ENCODE assay signal across 8 mouse cellular contexts in the genomic region with DNA sequence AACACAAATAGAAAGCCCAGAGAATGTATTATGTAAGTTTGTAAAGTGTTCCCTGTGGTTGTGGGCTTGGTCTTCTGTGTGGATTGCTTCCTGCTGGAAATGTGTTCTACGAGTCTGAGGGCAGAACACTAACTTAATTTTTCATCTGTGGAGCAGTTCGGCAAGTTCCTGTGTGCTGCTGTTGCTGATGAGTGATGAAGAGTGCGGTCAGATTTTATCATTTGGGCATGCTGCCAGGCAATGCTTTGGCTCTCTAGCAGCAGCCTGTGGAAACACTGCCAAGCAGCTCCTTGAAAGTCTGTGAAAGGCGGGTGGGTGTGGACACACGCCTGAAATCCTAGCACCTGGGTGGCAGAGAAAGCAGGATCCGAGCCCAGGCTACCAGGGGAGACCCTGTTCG. TPM values are rescaled to one million over a fixed set of nuclear protein-coding genes. Genes with fewer than 3 reads are reported as not detected.
A peak's percentile ranks its signal among the peaks of the same experiment; 100 is the strongest.
DNase-seq lines count a peak whose midpoint lies in the region; ATAC-seq and TF ChIP-seq lines count a peak whose summit lies in the region.

No protein-coding gene starts in this region.

- no peak overlapping the region for H3K9ac ChIP-seq in intestine, embryonic 15.5 days
- no peak overlapping the region for H3K9ac ChIP-seq in intestine, embryonic 16.5 days (ENCODE audit: low read depth, low read length)
- H3K9ac ChIP-seq in heart, embryonic 14.5 days (ENCODE audit: low read length) = no peak overlapping the region

- 33% methylated on average over 7 of the region's 7 CpGs for WGBS in intestine, embryonic 15.5 days
- 44% methylated on average over 7 of the region's 7 CpGs for WGBS in intestine, embryonic 16.5 days
- WGBS in heart, embryonic 14.5 days = 10% methylated on average over 7 of the region's 7 CpGs
- WGBS in thymus, adult 2 months = 2% methylated on average over 7 of the region's 7 CpGs

- no peaks in the 10 kb centered on the region for H3K36me3 ChIP-seq in intestine, embryonic 15.5 days
- no peaks in the 10 kb centered on the region for H3K36me3 ChIP-seq in intestine, embryonic 16.5 days (ENCODE audit: control insufficient read depth, insufficient read depth, low read length)
- H3K36me3 ChIP-seq in heart, embryonic 14.5 days (ENCODE audit: control insufficient read depth, insufficient read depth, low read length) = no peaks in the 10 kb centered on the region
- no peaks in the 10 kb centered on the region for H3K36me3 ChIP-seq in thymus, adult 2 months (ENCODE audit: control insufficient read depth, insufficient read depth, low read length)

- no peak overlapping the region for H3K27ac ChIP-seq in intestine, embryonic 15.5 days
- H3K27ac ChIP-seq in intestine, embryonic 16.5 days (ENCODE audit: low read length) = no peak overlapping the region
- H3K27ac ChIP-seq in heart, embryonic 14.5 days (replicated peaks in 1 of 2; ENCODE audit: control insufficient read depth in 1 of 2, insufficient read depth in 1 of 2, low read depth in 2 of 2, low read length in 2 of 2) = peak overlapping the region in 1 of 2 experiments; percentile 12; a peak in 1 of 4 replicates
- H3K27ac ChIP-seq in thymus, adult 2 months (ENCODE audit: control insufficient read depth, insufficient read depth, low read length) = no peak overlapping the region

- peaks cover 10% of the 10 kb centered on the region for H3K4me1 ChIP-seq in intestine, embryonic 15.5 days (replicated peaks)
- H3K4me1 ChIP-seq in intestine, embryonic 16.5 days (ENCODE audit: control insufficient read depth, insufficient read depth, low read length) = peaks cover 11% of the 10 kb centered on the region
- peaks cover 20 to 30% of the 10 kb centered on the region in 2 experiments for H3K4me1 ChIP-seq in heart, embryonic 14.5 days (ENCODE audit: control insufficient read depth in 2 of 2, insufficient read depth in 2 of 2, low read length in 2 of 2)
- peaks cover 4% of the 10 kb centered on the region for H3K4me1 ChIP-seq in thymus, adult 2 months (replicated peaks; ENCODE audit: control insufficient read depth, insufficient read depth, low read length)

- H3K27me3 ChIP-seq in intestine, embryonic 15.5 days (replicated peaks) = no peaks in the 10 kb centered on the region
- H3K27me3 ChIP-seq in intestine, embryonic 16.5 days (replicated peaks; ENCODE audit: control insufficient read depth, insufficient read depth, low read length) = no peaks in the 10 kb centered on the region
- H3K27me3 ChIP-seq in heart, embryonic 14.5 days (ENCODE audit: control insufficient read depth, insufficient read depth, low read length) = 0 out of 2 replicates have a peak, but pooled peaks cover 4% of the 10 kb centered on the region
- H3K27me3 ChIP-seq in thymus, adult 2 months (ENCODE audit: control insufficient read depth, insufficient read depth, low read length) = no peaks in the 10 kb centered on the region

- DNase-seq in left cerebral cortex, postnatal 25 days (ENCODE audit: low spot score in 2 of 2) = peak; percentile 27 to 32
- DNase-seq in right cerebral cortex, postnatal 4 days = peak; percentile 7
- DNase-seq in thymus, adult 2 months = no peak

- no peaks in the 10 kb centered on the region for H3K9me3 ChIP-seq in intestine, embryonic 15.5 days
- no peaks in the 10 kb centered on the region for H3K9me3 ChIP-seq in intestine, embryonic 16.5 days (ENCODE audit: control insufficient read depth, low read length)
- no peaks in the 10 kb centered on the region for H3K9me3 ChIP-seq in heart, embryonic 14.5 days (ENCODE audit: control insufficient read depth, low read length)

- ATAC-seq in intestine, embryonic 15.5 days = no peak
- ATAC-seq in intestine, embryonic 16.5 days = no peak
- peak; percentile 73 for ATAC-seq in activated CD4-positive, CD25-positive, alpha-beta regulatory T cell, adult 4 months
- no peak for ATAC-seq in heart, embryonic 14.5 days (ENCODE audit: insufficient number of reproducible peaks, insufficient read depth, low FRiP score, low read depth)
- no peak for ATAC-seq in erythroblast, adult 5-6 weeks (replicated peaks; ENCODE audit: low FRiP score, poor library complexity, severe bottlenecking)

- no peak for TF ChIP-seq POLR2A in thymus, adult 2 months (IDR thresholded peaks at IDR 0.05; ENCODE audit: control insufficient read depth, extremely low read depth, insufficient read depth, low read length, poor library complexity)

- no peak for TF ChIP-seq CTCF in thymus, adult 2 months (IDR thresholded peaks at IDR 0.05; ENCODE audit: borderline replicate concordance, control insufficient read depth, extremely low read depth, insufficient read depth, low read length, poor library complexity)

- no peak overlapping the region for H3K4me3 ChIP-seq in intestine, embryonic 15.5 days (replicated peaks)
- H3K4me3 ChIP-seq in intestine, embryonic 16.5 days (ENCODE audit: low read length) = no peak overlapping the region
- no peak overlapping the region for H3K4me3 ChIP-seq in heart, embryonic 14.5 days (ENCODE audit: control insufficient read depth in 1 of 2, insufficient read depth in 1 of 2, low read depth in 1 of 2, low read length in 2 of 2)
- no peak overlapping the region for H3K4me3 ChIP-seq in thymus, adult 2 months (ENCODE audit: control insufficient read depth, insufficient read depth, low read length)

- intact Hi-C loops in left cerebral cortex, postnatal 25 days (cut with DNase I) = no loop called here

- 0 out of 2 replicates have a peak overlapping the region, but pooled peaks have one; percentile 9 for H3K4me2 ChIP-seq in intestine, embryonic 15.5 days (replicated peaks)
- no peak overlapping the region for H3K4me2 ChIP-seq in intestine, embryonic 16.5 days (ENCODE audit: low read depth, low read length)
- H3K4me2 ChIP-seq in heart, embryonic 14.5 days (ENCODE audit: low read length) = peak overlapping the region; percentile 22

RNA-seq across cellular contexts. Expression of a gene that starts 41.0 kb away (rescaled TPM):
- polyA plus RNA-seq in intestine, embryonic 15.5 days (2015; fragmentation: Nextera tagmentation; extraction: Ambion mirVana) = 21.4 and 22.4 TPM in 2 replicates
- 19.9 and 22.6 TPM in 2 replicates for polyA plus RNA-seq in intestine, embryonic 16.5 days (2015; fragmentation: Nextera tagmentation; extraction: Ambion mirVana)
- polyA plus RNA-seq in activated CD4-positive, CD25-positive, alpha-beta regulatory T cell, adult 4 months (2017; shearing (Covaris generic)) = 100 to 1,000 TPM in 1 of 2 experiments, 10 to 100 TPM in 1; 85.7 to 107 TPM
- polyA plus RNA-seq in heart, embryonic 14.5 days (2014; fragmentation: Nextera tagmentation; extraction: Ambion mirVana) = 11.6 and 14.9 TPM in 2 replicates
- total RNA-seq in left cerebral cortex, postnatal 25 days (2021) = 10 to 100 TPM; 17.6 to 25.2 TPM
- polyA plus RNA-seq in thymus, adult 2 months (2012; rRNA removed) = 80.6 and 99.6 TPM in 2 replicates
- 7.1 and 25.3 TPM in 2 replicates for total RNA-seq in erythroblast, adult 5-6 weeks (2015; ENCODE audit: low replicate concordance)
- 30.1 and 55.5 TPM in 2 replicates for total RNA-seq in erythroblast, adult 5-6 weeks (2017; ENCODE audit: low replicate concordance)
